Mouse (Mus musculus): ENCODE measurements around the gene Zfp710. TPM values are rescaled to one million over a fixed set of nuclear protein-coding genes. Genes with fewer than 3 reads are reported as not detected.
"Not testable (repeated sequence)": the region's sequence is repeated elsewhere in the genome, so short reads cannot be mapped to it uniquely, and the experiment has no call there.

Zfp710 gene
- polyA plus RNA-seq, 1 experiment from 2014 or later: 22.6 TPM

- H3K36me3 ChIP-seq (ENCODE audit: insufficient read depth, low read length): no peaks in the 10 kb centered on the region
- no peaks in the 10 kb centered on the region for H3K27me3 ChIP-seq (ENCODE audit: insufficient read depth, low read length)
- no peak overlapping the region for H3K4me2 ChIP-seq (replicated peaks; ENCODE audit: low read depth, low read length)
- 0 out of 2 replicates have a peak, but pooled peaks cover 7% of the 10 kb centered on the region for H3K4me1 ChIP-seq (ENCODE audit: insufficient read depth, low read length)
- 0 out of 2 replicates have a peak overlapping the region, but pooled peaks have one; percentile 16 for H3K9ac ChIP-seq (replicated peaks; ENCODE audit: low read length)
- WGBS: 45% methylated on average over 4 of the region's 4 CpGs
- H3K4me3 ChIP-seq (ENCODE audit: low read length): no peak overlapping the region
- ATAC-seq (ENCODE audit: low FRiP score, low TSS enrichment): no peak
- no peaks in the 10 kb centered on the region for H3K9me3 ChIP-seq (ENCODE audit: low read length)
- no peak overlapping the region for H3K27ac ChIP-seq (ENCODE audit: low read length)
Measured at GRCm38 (mm10) chr7:80123115-80123514, 98.5 kb downstream of the Zfp710 start.

- H3K4me3 ChIP-seq (ENCODE audit: low read length): no peak overlapping the region
- H3K9ac ChIP-seq (replicated peaks; ENCODE audit: low read length): no peak overlapping the region
- no peak overlapping the region for H3K4me2 ChIP-seq (replicated peaks; ENCODE audit: low read depth, low read length)
- H3K27ac ChIP-seq (ENCODE audit: low read length): no peak overlapping the region
- H3K4me1 ChIP-seq (ENCODE audit: insufficient read depth, low read length): 0 out of 2 replicates have a peak, but pooled peaks cover 7% of the 10 kb centered on the region
- no peaks in the 10 kb centered on the region for H3K27me3 ChIP-seq (ENCODE audit: insufficient read depth, low read length)
- H3K9me3 ChIP-seq (ENCODE audit: low read length): no peaks in the 10 kb centered on the region
- H3K36me3 ChIP-seq (ENCODE audit: insufficient read depth, low read length): no peaks in the 10 kb centered on the region
- WGBS: 84% methylated on average over 2 of the region's 2 CpGs
- no peak for ATAC-seq (ENCODE audit: low FRiP score, low TSS enrichment)
Measured at GRCm38 (mm10) chr7:80123672-80124071, 99.1 kb downstream of the Zfp710 start.

GRCm38 (mm10) chr7:80129278-80129677, 104.7 kb downstream of the Zfp710 start:
- Histone ChIP-seq H3K4me3 (ENCODE audit: low read length) (no peak overlapping the region), H3K4me1 (ENCODE audit: insufficient read depth, low read length) (peaks cover 2% of the 10 kb centered on the region), H3K9me3 (ENCODE audit: low read length) (no peaks in the 10 kb centered on the region), H3K9ac (replicated peaks; ENCODE audit: low read length) (no peak overlapping the region), H3K36me3 (ENCODE audit: insufficient read depth, low read length) (no peaks in the 10 kb centered on the region), H3K27ac (ENCODE audit: low read length) (no peak overlapping the region), H3K27me3 (ENCODE audit: insufficient read depth, low read length) (no peaks in the 10 kb centered on the region), H3K4me2 (replicated peaks; ENCODE audit: low read depth, low read length) (no peak overlapping the region)
- no peak for ATAC-seq (ENCODE audit: low FRiP score, low TSS enrichment)
- 66% methylated on average over 4 of the region's 4 CpGs for WGBS

GRCm38 (mm10) chr7:80130344-80131055, 105.9 kb downstream of the Zfp710 start:
- Histone ChIP-seq H3K4me3 (ENCODE audit: low read length) (no peak overlapping the region), H3K9ac (replicated peaks; ENCODE audit: low read length) (no peak overlapping the region), H3K27me3 (ENCODE audit: insufficient read depth, low read length) (no peaks in the 10 kb centered on the region), H3K4me2 (replicated peaks; ENCODE audit: low read depth, low read length) (no peak overlapping the region), H3K27ac (ENCODE audit: low read length) (no peak overlapping the region), H3K9me3 (ENCODE audit: low read length) (no peaks in the 10 kb centered on the region), H3K36me3 (ENCODE audit: insufficient read depth, low read length) (no peaks in the 10 kb centered on the region), H3K4me1 (ENCODE audit: insufficient read depth, low read length) (peaks cover 8% of the 10 kb centered on the region)
- 43% methylated on average over 12 of the region's 12 CpGs for WGBS
- ATAC-seq (ENCODE audit: low FRiP score, low TSS enrichment): no peak

- WGBS: 77% methylated on average over 7 of the region's 7 CpGs
- not testable (repeated sequence) for H3K4me3 ChIP-seq (ENCODE audit: low read length); H3K4me2 ChIP-seq (replicated peaks; ENCODE audit: low read depth, low read length); H3K36me3 ChIP-seq (ENCODE audit: insufficient read depth, low read length); H3K9ac ChIP-seq (replicated peaks; ENCODE audit: low read length); ATAC-seq (ENCODE audit: low FRiP score, low TSS enrichment); H3K27me3 ChIP-seq (ENCODE audit: insufficient read depth, low read length); H3K9me3 ChIP-seq (ENCODE audit: low read length); H3K27ac ChIP-seq (ENCODE audit: low read length); H3K4me1 ChIP-seq (ENCODE audit: insufficient read depth, low read length)
Measured at GRCm38 (mm10) chr7:80131315-80131714, 106.7 kb downstream of the Zfp710 start.

- no peaks in the 10 kb centered on the region for H3K36me3 ChIP-seq (ENCODE audit: insufficient read depth, low read length)
- peaks cover 3% of the 10 kb centered on the region for H3K9me3 ChIP-seq (ENCODE audit: low read length)
- H3K9ac ChIP-seq (replicated peaks; ENCODE audit: low read length): no peak overlapping the region
- H3K4me2 ChIP-seq (replicated peaks; ENCODE audit: low read depth, low read length): no peak overlapping the region
- no peak for ATAC-seq (ENCODE audit: low FRiP score, low TSS enrichment)
- H3K4me1 ChIP-seq (ENCODE audit: insufficient read depth, low read length): peaks cover 8% of the 10 kb centered on the region
- no peak overlapping the region for H3K4me3 ChIP-seq (ENCODE audit: low read length)
- H3K27ac ChIP-seq (ENCODE audit: low read length): no peak overlapping the region
- no peaks in the 10 kb centered on the region for H3K27me3 ChIP-seq (ENCODE audit: insufficient read depth, low read length)
- 48% methylated on average over 9 of the region's 9 CpGs for WGBS
Measured at GRCm38 (mm10) chr7:80132541-80132940, 107.9 kb downstream of the Zfp710 start.

- no peak overlapping the region for H3K9ac ChIP-seq (replicated peaks; ENCODE audit: low read length)
- peaks cover 6% of the 10 kb centered on the region for H3K9me3 ChIP-seq (ENCODE audit: low read length)
- no peaks in the 10 kb centered on the region for H3K36me3 ChIP-seq (ENCODE audit: insufficient read depth, low read length)
- H3K4me2 ChIP-seq (replicated peaks; ENCODE audit: low read depth, low read length): no peak overlapping the region
- 35% methylated on average over 8 of the region's 8 CpGs for WGBS
- peak; percentile 72 for ATAC-seq (ENCODE audit: low FRiP score, low TSS enrichment)
- H3K4me1 ChIP-seq (ENCODE audit: insufficient read depth, low read length): peaks cover 8% of the 10 kb centered on the region
- H3K4me3 ChIP-seq (ENCODE audit: low read length): no peak overlapping the region
- H3K27ac ChIP-seq (ENCODE audit: low read length): peak overlapping the region; percentile 5; the same call in 1 of the 2 replicates
- H3K27me3 ChIP-seq (ENCODE audit: insufficient read depth, low read length): no peaks in the 10 kb centered on the region
Measured at GRCm38 (mm10) chr7:80134454-80135172, 110.0 kb downstream of the Zfp710 start.

- Histone ChIP-seq H3K27ac (ENCODE audit: low read length) (peak overlapping the region; percentile 5; the same call in 1 of the 2 replicates), H3K4me2 (replicated peaks; ENCODE audit: low read depth, low read length) (no peak overlapping the region), H3K4me1 (ENCODE audit: insufficient read depth, low read length) (peaks cover 8% of the 10 kb centered on the region), H3K36me3 (ENCODE audit: insufficient read depth, low read length) (no peaks in the 10 kb centered on the region), H3K27me3 (ENCODE audit: insufficient read depth, low read length) (no peaks in the 10 kb centered on the region), H3K9me3 (ENCODE audit: low read length) (peaks cover 6% of the 10 kb centered on the region), H3K4me3 (ENCODE audit: low read length) (no peak overlapping the region), H3K9ac (replicated peaks; ENCODE audit: low read length) (no peak overlapping the region)
- ATAC-seq (ENCODE audit: low FRiP score, low TSS enrichment): 0 out of 2 replicates have a peak, but pooled peaks have one; percentile 8
- WGBS: 76% methylated on average over 1 of the region's 1 CpGs
Measured at GRCm38 (mm10) chr7:80135173-80135532, 110.5 kb downstream of the Zfp710 start.

- no peak overlapping the region for H3K4me2 ChIP-seq (replicated peaks; ENCODE audit: low read depth, low read length)
Measured at GRCm38 (mm10) chr7:80138375-80138774, 113.8 kb downstream of the Zfp710 start.

GRCm38 (mm10) chr7:80140815-80141214, 116.2 kb downstream of the Zfp710 start:
- ATAC-seq (ENCODE audit: low FRiP score, low TSS enrichment): peak; percentile 84
- 14% methylated on average over 9 of the region's 9 CpGs for WGBS

More at GRCm38 (mm10) chr7:80138375-80138774, 113.8 kb downstream of the Zfp710 start:
- H3K36me3 ChIP-seq (ENCODE audit: insufficient read depth, low read length): no peaks in the 10 kb centered on the region
- H3K9ac ChIP-seq (replicated peaks; ENCODE audit: low read length): no peak overlapping the region
- H3K27ac ChIP-seq (ENCODE audit: low read length): no peak overlapping the region
- 74% methylated on average over 1 of the region's 1 CpGs for WGBS
- H3K27me3 ChIP-seq (ENCODE audit: insufficient read depth, low read length): no peaks in the 10 kb centered on the region
- H3K4me3 ChIP-seq (ENCODE audit: low read length): no peak overlapping the region
- ATAC-seq (ENCODE audit: low FRiP score, low TSS enrichment): no peak
- H3K4me1 ChIP-seq (ENCODE audit: insufficient read depth, low read length): peaks cover 13% of the 10 kb centered on the region
- H3K9me3 ChIP-seq (ENCODE audit: low read length): peaks cover 6% of the 10 kb centered on the region

More at GRCm38 (mm10) chr7:80140815-80141214, 116.2 kb downstream of the Zfp710 start:
- H3K4me2 ChIP-seq (replicated peaks; ENCODE audit: low read depth, low read length): no peak overlapping the region
- H3K4me3 ChIP-seq (ENCODE audit: low read length): no peak overlapping the region
- no peak overlapping the region for H3K9ac ChIP-seq (replicated peaks; ENCODE audit: low read length)
- H3K27ac ChIP-seq (ENCODE audit: low read length): no peak overlapping the region
- peaks cover 6% of the 10 kb centered on the region for H3K9me3 ChIP-seq (ENCODE audit: low read length)
- peaks cover 10% of the 10 kb centered on the region; the same call in 1 of the 2 replicates for H3K4me1 ChIP-seq (ENCODE audit: insufficient read depth, low read length)
- no peaks in the 10 kb centered on the region for H3K27me3 ChIP-seq (ENCODE audit: insufficient read depth, low read length)
- H3K36me3 ChIP-seq (ENCODE audit: insufficient read depth, low read length): no peaks in the 10 kb centered on the region

Data from kidney, embryonic 16.5 days (tissue).